Mouse (Mus musculus): ENCODE measurements around the gene Proser3. TPM values are rescaled to one million over a fixed set of nuclear protein-coding genes. Genes with fewer than 3 reads are reported as not detected.
A peak's percentile ranks its signal among the peaks of the same experiment; 100 is the strongest.
"Not testable (repeated sequence)": the region's sequence is repeated elsewhere in the genome, so short reads cannot be mapped to it uniquely, and the experiment has no call there.

Gene Proser3
- polyA plus RNA-seq, 1 experiment = 12.4 TPM

- no peaks in the 10 kb centered on the region for H3K4me1 ChIP-seq (ENCODE audit: control insufficient read depth, insufficient read depth, low read length)
Observed at GRCm38 (mm10) chr7:30508061-30508460, 44.0 kb downstream of the Proser3 start.

GRCm38 (mm10) chr7:30501159-30501558, 50.9 kb downstream of the Proser3 start:
- not testable (repeated sequence) for DNase-seq; H3K4me3 ChIP-seq (replicated peaks; ENCODE audit: extremely low read depth, low read depth, low read length); H3K4me1 ChIP-seq (ENCODE audit: control insufficient read depth, insufficient read depth, low read length)
- WGBS = 66% methylated on average over 5 of the region's 5 CpGs

More at GRCm38 (mm10) chr7:30508061-30508460, 44.0 kb downstream of the Proser3 start:
- no peak overlapping the region for H3K4me3 ChIP-seq (replicated peaks; ENCODE audit: extremely low read depth, low read depth, low read length)
- 43% methylated on average over 4 of the region's 4 CpGs for WGBS
- no peak for DNase-seq
- no peak for TF ChIP-seq POLR2A (IDR thresholded peaks at IDR 0.05; ENCODE audit: borderline replicate concordance, extremely low read depth, low read depth, low read length)
- TF ChIP-seq CTCF (IDR thresholded peaks at IDR 0.05; ENCODE audit: insufficient read depth, low read length) = no peak

- not testable (repeated sequence) for H3K4me1 ChIP-seq (ENCODE audit: control insufficient read depth, insufficient read depth, low read length); DNase-seq; H3K4me3 ChIP-seq (replicated peaks; ENCODE audit: extremely low read depth, low read depth, low read length)
- 49% methylated on average over 5 of the region's 5 CpGs for WGBS
Observed at GRCm38 (mm10) chr7:30495506-30496042, 56.5 kb downstream of the Proser3 start.

DNA sequence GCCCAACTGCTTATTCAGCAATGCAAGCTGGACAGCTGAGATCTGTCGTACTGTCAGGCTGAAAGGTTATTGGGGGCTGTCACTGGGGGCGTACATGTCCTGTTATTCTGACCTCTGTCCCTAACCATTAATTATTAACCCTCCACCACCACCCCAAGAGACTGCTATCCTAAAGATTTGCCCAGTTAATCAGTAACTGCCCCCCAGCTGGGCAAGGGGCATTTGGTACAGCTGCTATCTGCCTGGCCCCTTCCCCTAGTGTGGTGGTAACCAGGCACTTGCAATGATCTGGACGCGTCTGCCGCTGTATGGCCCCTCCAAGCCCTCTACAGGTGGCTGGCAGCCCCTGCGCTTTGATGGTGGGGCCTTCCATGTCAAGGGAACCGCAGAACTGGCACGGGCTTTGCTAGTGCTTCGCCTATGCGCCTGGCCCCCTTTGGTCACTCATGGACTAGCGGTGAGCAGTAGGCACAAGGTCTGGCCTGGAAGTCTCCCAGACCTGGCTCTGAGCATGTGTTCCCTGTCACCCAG, 58.6 kb downstream of the Proser3 start, which contains the start of gene Prodh2:
Prodh2 (plus strand) TSS at position 222 of the 531 bp plus-strand sequence.
- Histone ChIP-seq H3K4me3 (replicated peaks; ENCODE audit: extremely low read depth, low read depth, low read length) (no peak within 1 kb of the TSS), H3K4me1 (ENCODE audit: control insufficient read depth, insufficient read depth, low read length) (no peaks in the 10 kb centered on the region)
- no peak for DNase-seq
- WGBS = 54% methylated on average over 11 of the region's 11 CpGs
- TF ChIP-seq POLR2A (IDR thresholded peaks at IDR 0.05; ENCODE audit: borderline replicate concordance, extremely low read depth, low read depth, low read length) = no peak
- TF ChIP-seq CTCF (IDR thresholded peaks at IDR 0.05; ENCODE audit: insufficient read depth, low read length) = no peak

DNA sequence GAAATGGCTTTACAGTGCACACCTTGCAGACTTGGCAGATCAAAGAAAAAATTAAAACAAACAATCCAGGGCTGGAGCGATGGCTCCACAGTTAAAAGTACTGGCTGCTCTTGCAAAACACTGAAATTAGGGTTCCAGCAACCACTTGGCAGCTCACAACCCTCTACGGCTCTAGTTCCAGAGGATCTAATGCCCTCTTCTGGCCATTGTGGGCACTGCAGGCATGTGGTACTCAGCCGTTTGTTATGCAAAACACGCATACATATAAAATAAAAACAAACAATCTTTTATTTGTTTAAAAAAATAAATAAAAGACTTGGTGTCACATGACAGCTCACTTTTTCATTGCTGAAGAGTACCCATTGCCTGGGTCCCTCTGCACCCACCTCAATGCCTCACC, 59.3 kb downstream of the Proser3 start:
- Histone ChIP-seq H3K4me1 (ENCODE audit: control insufficient read depth, insufficient read depth, low read length) (no peaks in the 10 kb centered on the region), H3K4me3 (replicated peaks; ENCODE audit: extremely low read depth, low read depth, low read length) (no peak overlapping the region)
- WGBS = 9% methylated on average over 4 of the region's 4 CpGs
- peak; percentile 77 for DNase-seq
- no peak for TF ChIP-seq POLR2A (IDR thresholded peaks at IDR 0.05; ENCODE audit: borderline replicate concordance, extremely low read depth, low read depth, low read length)
- TF ChIP-seq CTCF (IDR thresholded peaks at IDR 0.05; ENCODE audit: insufficient read depth, low read length) = peak; percentile 83

- Histone ChIP-seq H3K4me1 (ENCODE audit: control insufficient read depth, insufficient read depth, low read length) (no peaks in the 10 kb centered on the region), H3K4me3 (replicated peaks; ENCODE audit: extremely low read depth, low read depth, low read length) (no peak overlapping the region)
- TF ChIP-seq CTCF (IDR thresholded peaks at IDR 0.05; ENCODE audit: insufficient read depth, low read length) (no peak), POLR2A (IDR thresholded peaks at IDR 0.05; ENCODE audit: borderline replicate concordance, extremely low read depth, low read depth, low read length) (no peak)
- DNase-seq = no peak
- WGBS = 18% methylated on average over 6 of the region's 6 CpGs
Observed at GRCm38 (mm10) chr7:30490957-30491307, 61.2 kb downstream of the Proser3 start.

GRCm38 (mm10) chr7:30490251-30490956, 61.7 kb downstream of the Proser3 start:
- Histone ChIP-seq H3K4me1 (ENCODE audit: control insufficient read depth, insufficient read depth, low read length) (no peaks in the 10 kb centered on the region), H3K4me3 (replicated peaks; ENCODE audit: extremely low read depth, low read depth, low read length) (no peak overlapping the region)
- WGBS = 27% methylated on average over 16 of the region's 16 CpGs
- TF ChIP-seq CTCF (IDR thresholded peaks at IDR 0.05; ENCODE audit: insufficient read depth, low read length) (peak; percentile 25; the same call in 1 of the 2 replicates), POLR2A (IDR thresholded peaks at IDR 0.05; ENCODE audit: borderline replicate concordance, extremely low read depth, low read depth, low read length) (no peak)
- peak; percentile 17 for DNase-seq

Other genes with a start within 250 kb of the Proser3 start
- 141 and 163 TPM in 2 replicates for gene Alkbh6, start 243.6 kb downstream of the Proser3 start, polyA plus RNA-seq (2012; rRNA removed)
- 14.5 and 21.5 TPM in 2 replicates for gene Syne4, start 237.5 kb downstream of the Proser3 start, polyA plus RNA-seq (2012; rRNA removed)
- gene E130208F15Rik, start 230.6 kb downstream of the Proser3 start, polyA plus RNA-seq (2012; rRNA removed) = 0.50 and 0.55 TPM in 2 replicates
- gene Sdhaf1, start 228.4 kb downstream of the Proser3 start, polyA plus RNA-seq (2012; rRNA removed) = 14.2 and 21.4 TPM in 2 replicates
- gene Lrfn3, start 189.5 kb downstream of the Proser3 start, polyA plus RNA-seq (2012; rRNA removed) = 8.7 and 10.9 TPM in 2 replicates
- 328 and 425 TPM in 2 replicates for gene Tyrobp, start 138.5 kb downstream of the Proser3 start, polyA plus RNA-seq (2012; rRNA removed)
- 33.9 and 37.1 TPM in 2 replicates for gene Hcst, start 132.4 kb downstream of the Proser3 start, polyA plus RNA-seq (2012; rRNA removed)
- 7.2 and 8.6 TPM in 2 replicates for gene Nfkbid, start 130.6 kb downstream of the Proser3 start, polyA plus RNA-seq (2012; rRNA removed)
- 9.5 and 11.8 TPM in 2 replicates for gene Aplp1, start 106.8 kb downstream of the Proser3 start, polyA plus RNA-seq (2012; rRNA removed)
- gene Kirrel2, start 94.6 kb downstream of the Proser3 start, polyA plus RNA-seq (2012; rRNA removed) = not detected in 2 replicates
- not detected in 2 replicates for gene Nphs1, start 94.0 kb downstream of the Proser3 start, polyA plus RNA-seq (2012; rRNA removed)
- gene Prodh2, start 58.7 kb downstream of the Proser3 start, polyA plus RNA-seq (2012; rRNA removed) = 0.12 TPM in 1 of 2 replicates, not detected in the other
- gene Arhgap33, start 17.2 kb downstream of the Proser3 start, polyA plus RNA-seq (2012; rRNA removed) = 21.4 and 24.0 TPM in 2 replicates
- gene Hspb6, start 121 bp downstream of the Proser3 start, polyA plus RNA-seq (2012; rRNA removed) = 50.5 and 129 TPM in 2 replicates
- 27.1 and 29.4 TPM in 2 replicates for gene Lin37, start 7.5 kb upstream of the Proser3 start, polyA plus RNA-seq (2012; rRNA removed)
- gene U2af1l4, start 11.0 kb upstream of the Proser3 start, polyA plus RNA-seq (2012; rRNA removed) = 47.6 and 50.1 TPM in 2 replicates
- 2.2 and 3.9 TPM in 2 replicates for gene Gm49396, start 11.0 kb upstream of the Proser3 start, polyA plus RNA-seq (2012; rRNA removed)
- gene Psenen, start 11.3 kb upstream of the Proser3 start, polyA plus RNA-seq (2012; rRNA removed) = 92.5 and 133 TPM in 2 replicates
- gene Igflr1, start 13.1 kb upstream of the Proser3 start, polyA plus RNA-seq (2012; rRNA removed) = 9.6 and 12.0 TPM in 2 replicates
- gene Kmt2b, start 36.4 kb upstream of the Proser3 start, polyA plus RNA-seq (2012; rRNA removed) = 49.9 and 58.6 TPM in 2 replicates
- 5.1 and 5.7 TPM in 2 replicates for gene Zbtb32, start 46.6 kb upstream of the Proser3 start, polyA plus RNA-seq (2012; rRNA removed)
- gene Upk1a, start 60.5 kb upstream of the Proser3 start, polyA plus RNA-seq (2012; rRNA removed) = 8.5 and 8.6 TPM in 2 replicates
- 183 and 273 TPM in 2 replicates for gene Cox6b1, start 73.9 kb upstream of the Proser3 start, polyA plus RNA-seq (2012; rRNA removed)
- not detected in 2 replicates for gene Etv2, start 83.6 kb upstream of the Proser3 start, polyA plus RNA-seq (2012; rRNA removed)
- 78.0 and 79.7 TPM in 2 replicates for gene Rbm42, start 98.0 kb upstream of the Proser3 start, polyA plus RNA-seq (2012; rRNA removed)
- gene Haus5, start 112.7 kb upstream of the Proser3 start, polyA plus RNA-seq (2012; rRNA removed) = 9.9 and 13.0 TPM in 2 replicates
- not detected in 2 replicates for gene Pmis2, start 119.3 kb upstream of the Proser3 start, polyA plus RNA-seq (2012; rRNA removed)
- gene 2200002J24Rik, start 146.6 kb upstream of the Proser3 start, polyA plus RNA-seq (2012; rRNA removed) = not detected in 2 replicates
- gene Atp4a, start 159.9 kb upstream of the Proser3 start, polyA plus RNA-seq (2012; rRNA removed) = not detected in 2 replicates
- gene Tmem147, start 177.2 kb upstream of the Proser3 start, polyA plus RNA-seq (2012; rRNA removed) = 122 and 154 TPM in 2 replicates
- 0.27 and 0.40 TPM in 2 replicates for gene Gapdhs, start 191.4 kb upstream of the Proser3 start, polyA plus RNA-seq (2012; rRNA removed)
- gene Sbsn, start 199.2 kb upstream of the Proser3 start, polyA plus RNA-seq (2012; rRNA removed) = 3.8 and 60.4 TPM in 2 replicates
- 43.8 and 486 TPM in 2 replicates for gene Dmkn, start 211.5 kb upstream of the Proser3 start, polyA plus RNA-seq (2012; rRNA removed)
- 307 TPM in 1 of 2 replicates, not detected in the other for gene Krtdap, start 235.6 kb upstream of the Proser3 start, polyA plus RNA-seq (2012; rRNA removed)

Measured in lung, adult 2 months (tissue).